Mouse (Mus musculus) skeletal muscle tissue, adult 2 months (tissue): ENCODE data around the gene Arid3a.
"Not testable (repeated sequence)": the region's sequence is repeated elsewhere in the genome, so short reads cannot be mapped to it uniquely, and the experiment has no call there.

Experiments used
- DNase-seq: peaks from one replicate; pipeline ENCODE4 v3.0.0-alpha.2; 2012; ENCODE audit warnings: low read depth, low spot score

Gene Arid3a

GRCm38 (mm10) chr10:79926491-79927323 lies at the start of gene Arid3a:
Gene Arid3a (plus strand): TSS chr10:79927043.
- peak; percentile 77 for DNase-seq

GRCm38 (mm10) chr10:79877174-79877573 lies 49.7 kb upstream of the Arid3a start:
- no peak for DNase-seq

GRCm38 (mm10) chr10:79877757-79878156 lies 49.1 kb upstream of the Arid3a start:
- DNase-seq = peak; percentile 73

- no peak for DNase-seq
Observed at GRCm38 (mm10) chr10:79879527-79879926, 47.3 kb upstream of the Arid3a start.

GRCm38 (mm10) chr10:79880721-79881120 lies 46.1 kb upstream of the Arid3a start:
- DNase-seq = no peak

- DNase-seq = no peak
Observed at GRCm38 (mm10) chr10:79881981-79882380, 44.9 kb upstream of the Arid3a start.

GRCm38 (mm10) chr10:79883297-79884084 lies 43.4 kb upstream of the Arid3a start:
- peak; percentile 60 for DNase-seq

- DNase-seq = peak; percentile 44
Observed at GRCm38 (mm10) chr10:79884446-79884845, 42.4 kb upstream of the Arid3a start.

- not testable (repeated sequence) for DNase-seq
Observed at GRCm38 (mm10) chr10:79884938-79885337, 41.9 kb upstream of the Arid3a start.

GRCm38 (mm10) chr10:79886054-79886453 lies 40.8 kb upstream of the Arid3a start, which contains the start of gene Elane:
Gene Elane (plus strand): TSS chr10:79886247.
- DNase-seq = no peak

- no peak for DNase-seq
Observed at GRCm38 (mm10) chr10:79886611-79887010, 40.2 kb upstream of the Arid3a start.

GRCm38 (mm10) chr10:79889386-79889785 lies 37.5 kb upstream of the Arid3a start:
- DNase-seq = no peak

- DNase-seq = no peak
Observed at GRCm38 (mm10) chr10:79890670-79891069, 36.2 kb upstream of the Arid3a start, which contains the start of gene Cfd. Gene Cfd (plus strand): TSS chr10:79890853.

GRCm38 (mm10) chr10:79892451-79893118 lies 34.3 kb upstream of the Arid3a start:
- DNase-seq = not testable (repeated sequence)

- no peak for DNase-seq
Observed at GRCm38 (mm10) chr10:79896306-79896705, 30.5 kb upstream of the Arid3a start.

GRCm38 (mm10) chr10:79896814-79897213 lies 30.0 kb upstream of the Arid3a start:
- DNase-seq = no peak

GRCm38 (mm10) chr10:79897316-79898245 lies 29.3 kb upstream of the Arid3a start:
- no peak for DNase-seq

- no peak for DNase-seq
Observed at GRCm38 (mm10) chr10:79900951-79901410, 25.9 kb upstream of the Arid3a start.

- DNase-seq = no peak
Observed at GRCm38 (mm10) chr10:79906712-79907111, 20.1 kb upstream of the Arid3a start.

- no peak for DNase-seq
Observed at GRCm38 (mm10) chr10:79907415-79907814, 19.4 kb upstream of the Arid3a start.
